Mouse (Mus musculus): ENCODE results near the gene Gjc3.

Gene Gjc3

DNA sequence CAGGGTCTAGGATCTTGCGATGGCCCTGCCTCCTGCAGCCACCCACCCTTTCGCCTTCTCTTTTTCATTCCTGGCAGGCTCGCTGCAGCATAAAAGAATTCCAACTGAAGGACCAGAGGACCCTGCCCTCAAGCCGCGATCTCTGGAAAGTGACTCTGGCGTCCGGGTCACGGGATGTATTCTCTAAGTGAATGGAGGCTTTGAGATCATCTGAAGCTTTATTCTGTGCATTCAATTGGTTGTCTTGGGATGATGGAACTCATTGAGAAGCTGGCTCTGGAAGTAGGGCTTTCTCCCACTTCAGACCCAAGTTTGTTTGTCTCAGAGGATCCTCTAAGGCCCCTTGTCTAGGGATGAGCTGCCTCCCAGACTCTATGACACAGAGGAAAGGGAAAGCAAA is at the start of gene Gjc3:
TSS of gene Gjc3 (minus strand) at position 154 of the 400 bp plus-strand sequence.
- no peak for DNase-seq (ENCODE audit: low read depth, low spot score)

DNA sequence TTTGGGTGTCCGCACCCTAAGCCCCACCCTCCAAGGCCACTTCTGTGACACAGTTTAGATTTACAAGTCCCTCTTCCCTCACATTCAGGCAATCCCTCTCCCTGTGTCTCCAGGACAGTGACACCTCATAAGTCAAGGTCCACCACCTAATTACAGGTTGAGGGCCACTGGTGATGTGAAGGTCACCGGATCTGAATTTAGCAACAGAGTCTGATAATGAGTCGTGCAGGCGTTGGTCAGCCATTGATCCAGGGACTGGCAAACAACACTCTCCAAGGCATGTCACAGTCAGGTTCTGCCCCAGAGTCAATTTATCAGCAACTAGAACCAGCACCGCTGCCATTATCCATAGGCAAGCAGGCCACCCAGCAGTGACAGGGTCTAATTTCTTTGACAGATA is 49.5 kb upstream of the Gjc3 start:
- no peak for DNase-seq (ENCODE audit: low read depth, low spot score)

DNA sequence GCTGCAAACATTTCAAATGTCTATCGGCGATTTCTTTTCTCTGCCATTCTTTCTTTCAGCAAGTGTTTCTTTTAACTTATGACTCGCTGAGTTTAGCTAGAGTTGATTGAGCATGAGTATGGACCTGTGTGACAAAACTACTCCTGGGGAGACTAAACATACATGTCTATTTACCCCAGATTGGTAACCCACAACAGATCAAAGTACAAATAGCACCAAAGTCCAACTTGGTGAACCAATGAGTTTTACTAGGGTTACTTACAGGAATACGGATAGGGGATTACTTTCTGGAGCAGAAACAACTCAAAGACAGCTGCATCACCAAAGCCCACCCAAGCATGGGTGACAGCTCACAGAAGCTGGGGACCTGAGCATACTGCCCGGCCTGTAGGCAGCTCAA is 46.5 kb upstream of the Gjc3 start:
- no peak for DNase-seq (ENCODE audit: low read depth, low spot score)

DNA sequence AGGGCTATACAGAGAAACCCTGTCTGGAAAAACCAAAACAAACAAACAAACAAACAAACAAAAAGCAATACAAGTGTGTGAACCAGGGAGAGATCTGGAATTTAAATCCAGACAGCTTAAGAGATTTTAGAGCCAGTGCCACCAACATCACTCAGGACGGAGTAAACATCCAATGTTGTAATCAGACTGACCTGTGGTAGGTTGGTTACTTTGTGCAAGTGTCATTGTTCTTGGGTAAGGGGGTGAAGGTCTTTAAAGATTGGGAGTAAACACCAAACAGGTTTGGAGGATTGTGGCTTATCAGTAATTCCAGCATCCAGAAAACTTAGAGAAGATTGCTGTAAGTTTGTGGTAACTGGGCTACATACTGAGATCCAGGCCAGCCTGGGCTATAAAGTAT is 23.5 kb upstream of the Gjc3 start:
- DNase-seq (ENCODE audit: low read depth, low spot score) = no peak

DNA sequence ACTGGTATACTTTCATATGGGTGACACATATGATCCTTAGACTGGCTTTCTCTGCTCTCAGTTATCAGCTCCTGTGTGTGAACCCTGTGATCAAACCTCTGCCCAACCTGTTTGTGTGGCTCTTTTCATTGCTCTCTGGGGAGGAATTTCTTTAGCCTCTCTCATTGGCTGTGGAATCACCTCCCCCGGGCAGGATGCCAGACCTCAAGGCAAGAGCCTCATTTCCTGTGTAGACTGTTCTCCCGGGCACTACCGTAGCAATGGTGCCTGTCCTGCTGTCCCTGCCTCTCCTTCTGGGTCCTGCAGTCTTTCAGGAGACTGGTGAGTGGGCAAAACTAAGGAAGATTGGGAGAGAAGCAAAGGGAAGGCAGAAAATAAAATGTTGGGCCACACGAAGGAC is 18.4 kb upstream of the Gjc3 start, which contains the start of gene Azgp1:
TSS of gene Azgp1 (plus strand) at position 221 of the 400 bp plus-strand sequence.
- DNase-seq (ENCODE audit: low read depth, low spot score) = no peak

DNA sequence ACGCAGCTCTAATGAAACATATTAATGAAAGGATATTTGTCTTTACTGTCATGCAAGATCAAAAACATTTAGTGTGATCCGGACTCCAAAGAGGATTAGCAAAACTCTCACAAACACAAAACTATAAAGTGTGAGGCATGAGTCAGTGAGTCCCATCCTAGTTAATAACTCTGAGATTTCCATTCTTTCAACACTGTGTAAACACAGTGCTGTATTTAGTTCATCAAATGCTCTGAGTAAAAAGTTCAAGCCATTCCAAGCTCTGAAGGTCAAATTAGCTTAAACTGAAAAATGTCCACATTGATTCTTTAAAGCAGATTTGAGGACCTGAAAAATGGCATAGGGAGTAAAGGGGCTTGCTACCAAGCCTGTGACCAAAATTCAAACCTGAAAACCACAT is 16.2 kb upstream of the Gjc3 start:
- DNase-seq (ENCODE audit: low read depth, low spot score) = no peak

DNA sequence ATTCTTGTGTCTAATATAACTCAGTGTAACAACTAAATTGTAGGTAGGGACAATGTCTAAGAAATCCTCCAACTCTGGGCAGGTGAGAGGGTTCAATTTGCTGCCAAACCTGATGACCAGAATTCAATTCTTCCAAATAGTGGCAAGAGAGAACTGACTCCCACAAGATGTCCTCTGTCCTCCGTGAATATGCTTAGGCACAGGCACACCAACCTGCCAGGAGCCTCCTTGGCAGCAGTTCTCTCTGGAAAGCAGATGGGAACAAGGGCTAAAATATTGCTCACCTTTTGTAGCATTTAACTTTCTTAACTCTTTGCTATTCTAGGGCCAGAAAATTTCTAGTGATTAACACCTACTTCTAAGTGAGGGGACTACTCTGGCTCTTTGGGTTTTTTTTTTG is 14.4 kb upstream of the Gjc3 start:
- no peak for DNase-seq (ENCODE audit: low read depth, low spot score)

DNA sequence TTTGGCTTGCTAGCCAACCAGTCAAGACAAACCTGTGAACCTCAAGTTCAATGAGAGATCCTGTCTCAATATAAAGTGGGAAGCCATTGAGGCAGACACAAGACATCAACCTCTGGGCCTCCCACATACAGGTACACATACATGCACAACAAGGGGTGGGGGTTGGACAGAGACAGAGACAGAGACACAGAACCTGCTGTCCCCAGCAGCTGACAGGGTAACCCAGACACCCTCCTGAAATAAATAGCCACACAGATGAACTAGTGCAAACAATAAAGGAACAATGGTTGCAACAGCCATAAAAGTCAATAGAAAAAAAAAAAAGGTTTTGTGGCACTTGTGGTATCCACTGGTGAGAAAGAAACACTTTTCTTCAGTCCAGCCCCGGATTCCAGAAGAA is 12.5 kb upstream of the Gjc3 start:
- DNase-seq (ENCODE audit: low read depth, low spot score) = no peak

DNA sequence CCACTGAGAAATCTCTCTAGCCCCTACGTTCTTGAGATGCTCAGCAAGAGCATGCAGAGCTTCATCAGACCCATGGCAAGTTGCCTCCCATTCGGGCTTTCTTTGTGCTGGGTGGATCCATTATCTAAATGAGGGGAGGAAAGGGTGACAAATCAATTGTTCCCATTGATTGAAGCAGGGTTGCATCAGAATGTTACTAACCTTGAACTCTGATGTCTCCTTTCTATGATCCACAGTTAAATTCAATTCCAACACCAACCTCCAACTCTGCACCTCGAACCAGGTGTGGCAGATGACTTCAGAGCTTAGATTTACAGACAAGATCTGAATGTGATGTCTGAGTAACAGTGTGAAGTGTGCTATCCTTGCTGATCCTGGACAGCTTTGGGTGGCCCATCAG is 11.8 kb upstream of the Gjc3 start:
- DNase-seq (ENCODE audit: low read depth, low spot score) = no peak

DNA sequence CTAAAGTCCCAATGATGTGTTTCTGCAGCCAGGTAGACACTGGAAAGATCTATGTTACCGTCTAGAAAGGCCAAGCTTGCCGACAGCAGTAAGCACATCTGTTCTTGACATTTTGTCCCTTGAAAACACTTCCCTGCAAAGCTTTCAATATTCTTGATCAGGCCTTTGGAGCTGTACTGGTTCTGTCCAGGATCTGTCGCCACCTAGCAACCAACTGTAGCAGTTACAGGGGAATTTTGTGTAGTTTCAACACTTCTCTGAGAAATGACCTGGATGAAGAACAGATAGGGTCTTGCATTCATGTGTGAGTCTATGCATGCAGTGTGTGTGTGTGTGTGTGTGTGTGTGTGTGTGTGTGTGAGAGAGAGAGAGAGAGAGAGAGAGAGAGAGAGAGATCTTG is 10.8 kb upstream of the Gjc3 start:
- DNase-seq (ENCODE audit: low read depth, low spot score) = no peak

DNA sequence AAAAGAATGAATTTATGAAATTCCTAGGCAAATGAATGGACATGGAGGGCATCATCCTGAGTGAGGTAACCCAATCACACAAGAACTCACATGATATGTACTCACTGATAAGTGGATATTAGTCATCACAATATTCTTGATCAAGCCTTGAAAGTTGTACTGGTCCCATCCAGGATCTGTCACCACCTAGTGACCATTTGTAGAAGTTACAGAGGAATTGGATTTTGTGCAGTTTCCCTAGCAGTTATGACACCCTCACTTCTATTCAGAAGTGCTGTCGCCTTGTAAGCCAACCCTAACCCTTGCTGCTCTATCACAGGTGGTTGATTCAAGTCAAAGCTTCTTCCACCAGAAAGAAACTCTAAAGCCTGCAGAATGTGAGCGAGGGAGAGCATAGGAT is 10.3 kb upstream of the Gjc3 start:
- DNase-seq (ENCODE audit: low read depth, low spot score) = no peak

DNA sequence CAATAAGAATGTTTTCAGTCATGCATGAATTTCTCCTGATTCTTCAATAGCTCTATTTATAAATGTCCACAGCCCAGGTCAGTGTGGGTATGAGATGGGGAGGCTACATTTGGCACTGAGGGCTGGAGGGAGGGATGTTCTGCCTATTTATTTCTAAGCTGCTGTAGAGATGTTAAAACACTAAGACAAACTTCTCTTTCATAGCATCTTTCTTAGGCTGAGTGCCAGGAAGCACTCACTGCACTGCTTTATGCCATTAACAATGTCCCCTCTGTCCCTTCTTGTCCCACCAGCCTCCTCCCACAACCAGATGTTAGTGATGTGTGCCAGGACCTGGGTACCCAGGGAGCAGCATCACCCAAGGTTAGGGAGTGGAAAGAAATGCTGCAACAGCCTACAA is 3.6 kb upstream of the Gjc3 start:
- DNase-seq (ENCODE audit: low read depth, low spot score) = no peak

DNA sequence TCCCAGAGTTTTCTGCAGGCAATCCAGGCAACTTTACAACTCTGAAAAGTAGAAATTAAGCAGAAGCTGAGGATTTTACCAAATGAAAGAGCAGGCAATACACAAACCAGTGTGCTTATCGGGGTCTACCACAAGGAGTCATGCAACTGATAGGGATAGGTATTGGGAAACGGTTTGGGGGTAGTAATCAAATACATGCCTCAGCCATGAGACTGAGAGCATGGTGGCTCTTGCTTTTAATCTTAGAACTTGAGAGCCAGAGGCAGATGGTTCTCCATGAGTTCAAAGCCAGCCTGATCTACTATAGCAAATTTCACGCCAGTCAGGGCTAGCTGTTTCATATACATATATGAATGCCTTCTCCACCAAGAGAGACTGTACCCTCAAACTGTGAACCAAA is 6.5 kb downstream of the Gjc3 start:
- no peak for DNase-seq (ENCODE audit: low read depth, low spot score)

DNA sequence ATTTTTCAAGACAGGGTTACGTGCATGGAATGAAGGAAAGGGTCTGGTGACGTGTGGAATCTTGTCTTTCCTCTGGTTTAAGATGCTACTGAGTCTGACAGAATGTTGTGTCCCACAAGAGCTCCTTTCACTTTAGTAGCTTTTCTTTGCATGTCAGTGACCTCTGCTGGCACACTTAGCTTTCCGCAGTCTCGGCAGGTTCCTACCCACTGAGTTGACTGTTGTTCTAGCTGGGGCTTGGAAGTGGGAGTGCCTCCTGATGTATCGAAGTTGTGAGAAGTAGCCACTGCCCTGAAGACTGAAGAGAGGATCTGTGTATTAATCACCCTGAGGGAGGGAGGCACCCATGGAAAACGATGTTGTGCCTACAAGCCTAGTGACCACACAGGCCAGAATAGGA is 11.7 kb downstream of the Gjc3 start:
- no peak for DNase-seq (ENCODE audit: low read depth, low spot score)

DNA sequence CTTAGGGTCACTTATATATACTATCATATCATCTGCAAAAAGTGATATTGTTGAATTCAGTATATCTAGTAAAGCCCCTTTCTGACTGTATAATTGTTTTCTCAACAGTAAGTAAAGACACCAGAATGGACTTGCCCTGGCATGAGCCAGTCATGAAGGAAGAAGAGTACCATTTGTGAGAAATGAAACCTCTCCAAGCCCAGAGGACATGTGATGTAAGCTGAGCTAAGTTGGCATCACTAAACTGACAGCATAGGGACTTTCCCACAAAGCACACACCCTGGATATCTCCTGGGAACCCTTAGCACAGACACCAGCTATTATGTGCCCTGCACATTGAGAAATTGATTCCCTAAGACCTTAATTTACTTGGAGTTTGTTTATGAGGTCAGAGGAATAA is 15.6 kb downstream of the Gjc3 start:
- no peak for DNase-seq (ENCODE audit: low read depth, low spot score)

DNA sequence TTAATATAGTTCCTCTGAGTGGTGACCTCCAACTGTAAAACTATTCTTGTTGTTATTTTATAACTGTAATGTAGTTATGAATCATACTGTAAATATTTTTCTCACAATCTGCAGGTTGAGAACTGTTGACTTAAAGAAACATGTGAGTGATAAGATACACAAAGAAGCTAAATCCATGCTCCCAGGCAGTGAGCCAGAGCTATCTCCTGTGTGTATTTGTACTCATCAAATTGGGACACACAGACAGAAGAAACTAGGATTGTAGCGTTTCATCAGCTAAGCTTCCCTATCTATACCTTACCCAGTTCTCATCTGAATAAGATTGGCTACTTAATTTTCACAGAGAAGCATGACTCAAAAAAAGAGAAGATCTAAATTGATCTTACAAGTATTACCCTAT is 19.8 kb downstream of the Gjc3 start:
- DNase-seq (ENCODE audit: low read depth, low spot score) = no peak

DNA sequence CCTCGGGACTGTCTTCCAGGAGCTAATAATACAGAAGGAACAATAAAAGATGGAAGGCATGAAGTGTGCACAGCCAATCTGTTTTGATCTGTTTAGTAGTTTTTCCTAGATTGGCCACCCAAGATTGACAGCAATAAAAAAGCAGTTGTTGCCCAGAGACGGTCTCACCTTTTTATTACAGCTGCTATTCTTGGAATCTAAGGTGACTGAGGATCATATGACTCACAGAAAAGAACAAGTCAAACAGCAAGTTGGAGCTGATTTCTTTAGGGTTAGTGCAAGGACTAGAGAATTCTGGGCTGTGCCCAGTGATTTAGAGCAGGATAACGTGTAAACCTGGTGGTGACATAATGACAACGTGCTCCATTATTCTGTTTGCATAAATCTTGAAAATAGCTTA is 21.9 kb downstream of the Gjc3 start:
- DNase-seq (ENCODE audit: low read depth, low spot score) = no peak

DNA sequence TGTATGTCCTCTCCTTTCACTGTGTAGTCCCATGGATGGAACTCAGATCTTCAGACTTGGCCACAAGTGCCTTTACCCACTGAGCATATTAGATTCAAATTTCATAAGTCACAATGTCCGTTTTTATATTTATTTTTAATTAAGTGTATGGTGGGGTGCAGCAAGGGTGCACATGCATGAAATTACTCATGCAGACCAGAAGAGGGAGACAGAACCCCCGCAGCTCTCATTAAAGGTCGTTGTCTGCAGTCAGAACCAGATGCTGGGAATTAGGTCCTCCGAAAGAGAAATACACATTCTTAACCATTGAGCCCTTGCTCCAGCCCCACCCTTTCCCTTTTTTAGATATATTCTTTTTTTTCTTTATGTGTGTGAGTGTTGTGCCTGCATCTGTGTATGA is 25.7 kb downstream of the Gjc3 start:
- DNase-seq (ENCODE audit: low read depth, low spot score) = peak; percentile 18

DNA sequence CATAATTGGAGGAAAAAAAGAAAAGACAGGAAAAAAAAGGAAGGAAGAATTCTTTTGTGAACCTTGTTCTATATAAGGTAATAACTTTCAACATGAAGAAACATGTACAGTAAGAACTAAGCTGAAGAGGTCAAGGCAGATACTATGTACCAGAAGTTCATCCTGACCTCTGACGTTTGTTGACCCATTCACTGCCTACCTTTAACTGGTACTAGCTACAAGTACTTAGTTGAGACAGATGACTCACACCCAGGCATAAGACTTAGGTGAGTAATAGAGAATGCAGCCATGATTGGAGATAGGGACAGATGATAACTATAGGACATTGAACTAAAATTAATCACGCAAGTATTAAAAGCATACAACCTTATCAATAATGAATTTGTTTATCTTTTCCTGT is 26.4 kb downstream of the Gjc3 start:
- no peak for DNase-seq (ENCODE audit: low read depth, low spot score)

DNA sequence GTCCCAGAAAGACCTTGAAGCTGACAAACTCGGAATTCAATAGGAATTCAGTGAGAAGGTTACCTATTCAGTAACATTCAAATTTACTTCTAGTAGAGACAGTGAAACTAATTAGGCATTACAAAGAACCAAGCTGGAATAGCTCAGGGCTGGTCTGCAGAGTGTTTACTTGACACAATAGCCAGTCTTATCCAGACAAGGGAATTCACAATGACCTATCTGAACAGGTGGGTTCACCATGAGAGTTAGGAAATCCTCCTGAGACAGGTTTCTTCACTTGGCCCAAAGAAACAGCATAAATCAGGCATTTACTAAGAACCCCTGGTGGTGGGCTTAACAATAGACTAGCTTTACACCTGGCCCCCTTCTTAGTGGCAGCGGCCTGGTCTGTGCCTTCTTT is 29.0 kb downstream of the Gjc3 start:
- DNase-seq (ENCODE audit: low read depth, low spot score) = peak; percentile 34

DNA sequence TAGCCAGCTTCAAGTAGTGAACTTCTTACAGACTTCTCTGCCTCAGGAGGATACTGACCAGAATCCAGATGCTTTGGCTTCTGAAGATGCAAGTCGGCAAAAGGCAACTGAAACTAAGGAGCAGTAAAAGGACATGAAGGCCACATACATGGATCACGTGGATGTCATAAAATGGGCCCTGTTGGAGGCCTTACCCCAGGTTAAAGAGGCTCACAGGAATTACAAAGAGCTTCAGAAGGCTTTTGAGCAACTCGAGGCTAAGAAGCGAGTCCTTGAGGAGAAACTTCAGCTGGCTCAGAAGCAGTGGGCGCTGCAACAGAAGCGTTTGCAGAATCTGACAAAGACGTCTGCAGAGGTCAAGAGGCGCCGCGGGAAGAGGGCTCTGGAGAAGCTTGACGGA is 34.5 kb downstream of the Gjc3 start:
- DNase-seq (ENCODE audit: low read depth, low spot score) = no peak

DNA sequence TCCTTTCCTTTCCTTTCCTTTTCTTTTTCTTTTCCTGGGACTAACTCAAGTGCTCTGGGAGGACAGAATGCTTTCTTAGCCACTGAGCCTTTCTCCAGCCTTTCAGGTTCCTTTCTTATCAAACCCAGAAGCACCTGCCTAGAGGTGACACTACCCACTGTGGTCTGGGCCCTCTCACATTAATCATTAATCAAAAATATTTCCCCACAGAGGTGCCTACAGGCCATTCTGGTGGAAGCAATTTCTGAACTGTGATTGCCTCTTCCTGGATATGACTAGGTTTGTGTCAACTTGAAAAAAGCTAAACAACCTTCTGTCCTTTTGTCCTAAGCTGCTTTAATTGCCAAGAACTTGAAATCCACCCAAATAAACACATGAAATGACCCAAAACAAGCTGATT is 40.7 kb downstream of the Gjc3 start:
- no peak for DNase-seq (ENCODE audit: low read depth, low spot score)

DNA sequence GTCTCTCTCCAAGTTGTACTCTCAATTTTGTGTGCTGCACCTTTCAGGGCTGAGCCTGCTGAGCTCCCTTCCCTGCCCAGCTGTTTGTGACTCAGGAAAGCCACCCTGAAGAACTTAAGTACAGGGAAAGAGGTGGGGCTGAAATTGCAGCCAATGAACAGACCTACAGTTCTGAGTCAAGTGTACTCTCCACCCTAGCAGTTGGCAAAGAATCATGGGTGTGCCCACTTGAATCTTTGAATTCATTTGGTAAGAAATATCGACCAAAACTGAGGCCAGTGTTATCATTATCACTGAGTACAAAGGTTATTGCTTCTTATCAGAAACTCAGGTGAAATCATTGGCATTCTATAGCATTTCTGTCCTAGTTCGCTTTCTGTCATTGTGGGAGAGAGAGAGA is 41.4 kb downstream of the Gjc3 start, which contains the start of gene Cyp3a13:
TSS of gene Cyp3a13 (minus strand) at position 88 of the 400 bp plus-strand sequence.
- no peak for DNase-seq (ENCODE audit: low read depth, low spot score)

DNA sequence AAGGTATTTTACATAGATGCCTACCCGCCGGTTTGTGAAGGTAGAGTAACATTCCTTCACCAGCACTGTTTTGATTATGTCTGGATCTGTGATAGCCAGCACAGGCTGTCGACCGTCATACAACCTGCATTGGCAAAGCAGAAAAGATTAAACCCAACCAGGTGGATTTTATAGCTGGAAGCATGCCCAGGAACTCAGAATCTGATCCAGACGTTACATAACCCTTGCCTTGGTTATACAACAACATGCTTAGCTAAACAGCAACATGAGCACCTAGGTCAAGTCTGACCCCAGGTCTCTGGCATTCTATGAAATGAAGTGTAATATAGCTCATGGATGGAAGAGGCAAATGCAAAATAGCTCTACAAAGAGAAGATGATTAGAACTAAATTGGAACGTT is 47.3 kb downstream of the Gjc3 start:
- DNase-seq (ENCODE audit: low read depth, low spot score) = no peak

DNA sequence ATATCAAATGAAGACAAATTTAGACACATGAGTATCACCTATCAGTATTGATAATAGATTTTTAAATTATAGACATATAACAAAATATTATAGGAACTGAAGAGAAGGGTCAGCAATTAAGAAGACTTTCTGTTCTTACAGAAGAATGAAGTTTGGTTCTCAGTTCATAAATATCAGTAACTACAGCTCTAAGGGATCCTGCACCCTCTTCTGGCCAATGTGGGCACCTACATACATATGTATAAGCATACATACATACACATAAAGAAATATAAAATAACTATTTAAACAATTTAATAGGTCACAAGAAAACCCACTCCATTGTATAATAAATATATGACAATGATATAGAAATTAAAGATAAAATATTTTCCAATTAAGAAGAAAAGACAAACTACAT is 48.4 kb downstream of the Gjc3 start:
- no peak for DNase-seq (ENCODE audit: low read depth, low spot score)

All from WW6 (cell line).